Mouse (Mus musculus) stomach, postnatal 0 days (tissue): ENCODE measurements around the gene Zfp536.

ENCODE experiments used
- CTCF ChIP-seq: IDR thresholded peaks from 2 replicates; pipeline ENCODE4 v1.5.1; 2016; ENCODE audit warnings: antibody characterized with exemption, low read depth, mild to moderate bottlenecking, moderate library complexity
- EP300 ChIP-seq: optimal IDR thresholded peaks from 2 replicates; pipeline ENCODE3; 2016; ENCODE audit warnings: antibody characterized with exemption

- no peak for TF ChIP-seq CTCF
- TF ChIP-seq EP300: no peak
Observed at GRCm38 (mm10) chr7:37562505-37562904, 210.9 kb downstream of the Zfp536 start.
